Mouse (Mus musculus): ENCODE data around the gene Epm2aip1.

Gene Epm2aip1

GRCm38 (mm10) chr9:111289294-111289831 is 17.6 kb downstream of the Epm2aip1 start:
- DNase-seq, result no peak

- DNase-seq, result peak; percentile 94
These were observed 18.2 kb downstream of the Epm2aip1 start for GRCm38 (mm10) chr9:111289832-111290339.

- no peak for DNase-seq
These were observed 18.9 kb downstream of the Epm2aip1 start for GRCm38 (mm10) chr9:111290539-111291100.

GRCm38 (mm10) chr9:111293234-111293633 is 21.5 kb downstream of the Epm2aip1 start:
- no peak for DNase-seq

- no peak for DNase-seq
These were observed 23.2 kb downstream of the Epm2aip1 start for GRCm38 (mm10) chr9:111294911-111295310.

GRCm38 (mm10) chr9:111295323-111295722 is 23.6 kb downstream of the Epm2aip1 start:
- no peak for DNase-seq

- no peak for DNase-seq
These were observed 24.7 kb downstream of the Epm2aip1 start for GRCm38 (mm10) chr9:111296433-111296832.

- no peak for DNase-seq
These were observed 26.9 kb downstream of the Epm2aip1 start for GRCm38 (mm10) chr9:111298606-111299005.

GRCm38 (mm10) chr9:111302196-111302831 is 30.6 kb downstream of the Epm2aip1 start:
- DNase-seq, result no peak

GRCm38 (mm10) chr9:111304036-111304435 is 32.3 kb downstream of the Epm2aip1 start:
- DNase-seq, result no peak

- no peak for DNase-seq
These were observed 34.4 kb downstream of the Epm2aip1 start for GRCm38 (mm10) chr9:111306142-111306541.

GRCm38 (mm10) chr9:111311031-111311842 is 39.5 kb downstream of the Epm2aip1 start, which contains the start of gene Trank1:
Trank1 (plus strand) TSS chr9:111311739.
- DNase-seq, result no peak

GRCm38 (mm10) chr9:111311843-111312441 is 40.2 kb downstream of the Epm2aip1 start:
- DNase-seq, result no peak

GRCm38 (mm10) chr9:111312442-111313141 is 40.9 kb downstream of the Epm2aip1 start:
- DNase-seq, result no peak

GRCm38 (mm10) chr9:111313299-111313698 is 41.6 kb downstream of the Epm2aip1 start:
- no peak for DNase-seq

GRCm38 (mm10) chr9:111313793-111314192 is 42.1 kb downstream of the Epm2aip1 start:
- DNase-seq, result no peak

- DNase-seq, result peak; percentile 34
These were observed 42.5 kb downstream of the Epm2aip1 start for GRCm38 (mm10) chr9:111314219-111314618.

GRCm38 (mm10) chr9:111320912-111321311 is 49.2 kb downstream of the Epm2aip1 start:
- no peak for DNase-seq

- no peak for DNase-seq
These were observed 53.2 kb downstream of the Epm2aip1 start for GRCm38 (mm10) chr9:111324881-111325280.

All from cerebellum, adult 8-10 months (tissue).